In the genomic region with DNA sequence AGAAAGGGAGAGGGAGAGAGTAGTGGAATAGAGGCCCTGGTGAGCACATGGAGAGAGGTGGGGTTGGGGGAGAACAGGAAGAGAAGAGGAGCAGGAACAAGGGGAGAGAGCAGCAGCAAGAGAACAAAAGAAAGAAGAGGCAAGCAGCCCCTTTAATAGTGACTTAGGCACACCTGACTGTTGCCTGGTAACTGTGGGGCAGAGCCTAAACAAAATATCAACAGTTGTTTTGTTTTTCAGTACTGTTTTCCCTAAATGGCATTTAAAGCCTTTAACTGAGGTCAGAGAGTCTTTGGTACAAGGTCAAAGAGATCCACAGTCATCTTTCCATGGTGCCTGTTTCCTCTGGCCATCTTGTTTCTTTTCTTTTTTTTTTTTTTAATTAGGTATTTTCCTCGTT, we compare ENCODE assay signal across 17 mouse cellular contexts.
"Had no signal": no experiment of that assay in that cellular context is flagged by ENCODE, and none has a peak within 500 bp of the region (broad histone marks: within the 10 kb centered on the region; RNA-seq: fewer than 3 reads in every experiment).

No protein-coding gene starts in this region.

- H3K36me3 ChIP-seq: liver, embryonic 15.5 days; lung, embryonic 15.5 days; midbrain, embryonic 13.5 days; midbrain, embryonic 15.5 days; neural tube, embryonic 12.5 days had no signal

- H3K27ac ChIP-seq: liver, embryonic 15.5 days; lung, embryonic 15.5 days; macrophage; midbrain, embryonic 13.5 days; midbrain, embryonic 15.5 days; neural tube, embryonic 12.5 days had no signal

- H3K9ac ChIP-seq: liver, embryonic 15.5 days; liver, postnatal 0 days; lung, embryonic 15.5 days; midbrain, embryonic 13.5 days; midbrain, embryonic 15.5 days; neural tube, embryonic 12.5 days had no signal

- H3K4me1 ChIP-seq: liver, embryonic 15.5 days; lung, embryonic 15.5 days; megakaryocyte, embryonic 14.5 days; midbrain, embryonic 15.5 days; neural tube, embryonic 12.5 days had no signal

- H3K4me3 ChIP-seq: liver, embryonic 15.5 days; lung, embryonic 15.5 days; megakaryocyte, embryonic 14.5 days; midbrain, embryonic 13.5 days; midbrain, embryonic 15.5 days; neural tube, embryonic 12.5 days had no signal

- H3K27me3 ChIP-seq: liver, embryonic 15.5 days; lung, embryonic 15.5 days; megakaryocyte, embryonic 14.5 days; midbrain, embryonic 13.5 days; midbrain, embryonic 15.5 days; neural tube, embryonic 12.5 days had no signal

- DNase-seq: liver, postnatal 0 days; lung, adult 2 months; lung, postnatal 14 days; lung, postnatal 36 days; right cerebral cortex, postnatal 25 days; right cerebral cortex, postnatal 4 days; spleen, adult 18-20 months; thymus, adult 2 months; thymus, postnatal 25 days; thymus, postnatal 4 days had no signal
